Comparison of ENCODE assay signal across 7 mouse cellular contexts in genomic region chr9:34983513-34984462, GRCm38 (mm10).
DNase-seq lines count a peak whose midpoint lies in the region; ATAC-seq and TF ChIP-seq lines count a peak whose summit lies in the region.

No protein-coding gene starts in this region.

- peak; percentile 72 for TF ChIP-seq CTCF in lung, adult 2 months (IDR thresholded peaks at IDR 0.05; ENCODE audit: insufficient read depth, low read length)

- peak; percentile 63 for ATAC-seq in activated CD4-positive, CD25-positive, alpha-beta regulatory T cell, adult 4 months
- ATAC-seq in forebrain, embryonic 11.5 days (replicated peaks; ENCODE audit: low FRiP score), result peak; percentile 37; the same call in 1 of the 2 replicates
- no peak for ATAC-seq in hindbrain, embryonic 15.5 days (ENCODE audit: low FRiP score, low read depth)
- peak; percentile 58; the same call in 1 of the 2 replicates for ATAC-seq in neutrophil, adult 5-6 weeks (ENCODE audit: extremely low read depth, insufficient number of reproducible peaks, low FRiP score, poor library complexity, severe bottlenecking)

- no peak overlapping the region for H3K4me2 ChIP-seq in forebrain, embryonic 11.5 days (ENCODE audit: low read depth, low read length, severe bottlenecking)
- 0 out of 2 replicates have a peak overlapping the region, but pooled peaks have one; percentile 21 for H3K4me2 ChIP-seq in hindbrain, embryonic 15.5 days

- peak; percentile 16 to 18 for DNase-seq in spleen, postnatal 36 days (ENCODE audit: low spot score in 2 of 2)
- no peak for DNase-seq in spleen, postnatal 4 days (ENCODE audit: low spot score in 2 of 2)
- no peak for DNase-seq in forebrain, embryonic 11.5 days (ENCODE audit: low spot score)
- peak; percentile 18 for DNase-seq in lung, adult 2 months

- H3K4me3 ChIP-seq in forebrain, embryonic 11.5 days (ENCODE audit: low read depth, low read length), result no peak overlapping the region
- no peak overlapping the region for H3K4me3 ChIP-seq in hindbrain, embryonic 15.5 days
- H3K4me3 ChIP-seq in lung, adult 2 months (replicated peaks; ENCODE audit: extremely low read depth, low read depth, low read length), result no peak overlapping the region

- H3K4me1 ChIP-seq in forebrain, embryonic 11.5 days (replicated peaks; ENCODE audit: control insufficient read depth, insufficient read depth, low read length), result no peaks in the 10 kb centered on the region
- H3K4me1 ChIP-seq in hindbrain, embryonic 15.5 days (replicated peaks), result peaks cover 10% of the 10 kb centered on the region; the same call in 1 of the 2 replicates
- no peaks in the 10 kb centered on the region for H3K4me1 ChIP-seq in lung, adult 2 months (ENCODE audit: control insufficient read depth, insufficient read depth, low read length)

- no peaks in the 10 kb centered on the region for H3K27me3 ChIP-seq in forebrain, embryonic 11.5 days (ENCODE audit: control insufficient read depth, insufficient read depth, low read length)
- H3K27me3 ChIP-seq in hindbrain, embryonic 15.5 days, result no peaks in the 10 kb centered on the region

- H3K27ac ChIP-seq in forebrain, embryonic 11.5 days (ENCODE audit: low read depth, low read length), result no peak overlapping the region
- H3K27ac ChIP-seq in hindbrain, embryonic 15.5 days (replicated peaks), result no peak overlapping the region

- TF ChIP-seq POLR2A in lung, adult 2 months (IDR thresholded peaks at IDR 0.05; ENCODE audit: borderline replicate concordance, extremely low read depth, low read depth, low read length), result no peak

- H3K9ac ChIP-seq in forebrain, embryonic 11.5 days (ENCODE audit: low read length), result no peak overlapping the region
- H3K9ac ChIP-seq in hindbrain, embryonic 15.5 days, result no peak overlapping the region

- WGBS in forebrain, embryonic 11.5 days, result 38% methylated on average over 12 of the region's 12 CpGs
- 40% methylated on average over 12 of the region's 12 CpGs for WGBS in hindbrain, embryonic 15.5 days
- 24% methylated on average over 12 of the region's 12 CpGs for WGBS in lung, adult 2 months

- no peaks in the 10 kb centered on the region for H3K9me3 ChIP-seq in forebrain, embryonic 11.5 days (ENCODE audit: control insufficient read depth, low read length)
- H3K9me3 ChIP-seq in hindbrain, embryonic 15.5 days, result no peaks in the 10 kb centered on the region

- no peaks in the 10 kb centered on the region for H3K36me3 ChIP-seq in forebrain, embryonic 11.5 days (ENCODE audit: control insufficient read depth, insufficient read depth, low read length)
- no peaks in the 10 kb centered on the region for H3K36me3 ChIP-seq in hindbrain, embryonic 15.5 days

Comparison
In these comparisons a context has a peak if more than half of its experiments do, and no peak if none do; other contexts are left out.
1. DNase-seq: peak in spleen, postnatal 36 days (2 of 2) and lung, adult 2 months (single experiment); none in spleen, postnatal 4 days (0 of 2) and forebrain, embryonic 11.5 days (single experiment).